Mouse (Mus musculus) left cerebral cortex, postnatal 25 days (tissue): ENCODE data around the gene Mylpf. TPM values are rescaled to one million over a fixed set of nuclear protein-coding genes. Genes with fewer than 3 reads are reported as not detected.

Source experiments
- DNase-seq, 2 experiments: peaks; one replicate each; pipeline ENCODE4 v3.0.0; 2022; ENCODE audit warnings: low spot score in 2 of 2, mixed read lengths in 1 of 2
- intact Hi-C: fragments of 180-260 bp; cut with DNase I; formaldehyde crosslinking; loops from one replicate; pipeline ENCODE4 v1.15.1; 2025
- total RNA-seq, 2 experiments: library from RNA; stranded (reverse); gene quantifications; 2 replicates each; pipeline ENCODE4 v1.2.3; 2021

Mylpf gene
- total RNA-seq, 2 experiments from 2014 or later: 2.8 to 3.3 TPM

- intact Hi-C loops: no loop called here
- peak; percentile 95 to 99 for DNase-seq
These were observed 13.0 kb upstream of the Mylpf start, which contains the start of gene Cd2bp2 for GRCm38 (mm10) chr7:127195544-127196295. Cd2bp2 (minus strand) TSS chr7:127196050.

DNA sequence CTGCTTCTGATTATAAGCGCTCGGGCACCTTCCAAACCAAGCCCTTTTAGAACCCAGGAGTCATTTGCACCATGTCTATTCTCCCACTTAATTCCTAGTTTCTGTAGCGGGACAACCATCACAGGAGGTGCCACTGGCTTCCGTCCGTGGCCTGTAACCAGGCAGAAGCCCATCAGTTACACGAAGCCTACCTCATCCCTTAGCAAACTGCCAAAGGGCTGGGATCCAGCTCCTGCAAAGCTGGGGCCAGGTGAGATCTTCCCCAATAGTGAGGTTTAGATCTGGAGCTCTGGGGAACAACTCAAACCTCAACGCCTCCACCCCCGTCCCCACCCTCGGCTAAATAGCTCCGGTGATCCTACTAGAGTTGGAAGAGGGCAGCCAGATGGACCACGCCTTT lies 12.2 kb upstream of the Mylpf start:
- no peak for DNase-seq
- intact Hi-C loops: no loop called here

GRCm38 (mm10) chr7:127206606-127207005 lies 2.1 kb upstream of the Mylpf start:
- DNase-seq: no peak
- intact Hi-C loops: no loop called here

- intact Hi-C loops: no loop called here
These were observed 1.1 kb upstream of the Mylpf start for GRCm38 (mm10) chr7:127207374-127208294.

DNA sequence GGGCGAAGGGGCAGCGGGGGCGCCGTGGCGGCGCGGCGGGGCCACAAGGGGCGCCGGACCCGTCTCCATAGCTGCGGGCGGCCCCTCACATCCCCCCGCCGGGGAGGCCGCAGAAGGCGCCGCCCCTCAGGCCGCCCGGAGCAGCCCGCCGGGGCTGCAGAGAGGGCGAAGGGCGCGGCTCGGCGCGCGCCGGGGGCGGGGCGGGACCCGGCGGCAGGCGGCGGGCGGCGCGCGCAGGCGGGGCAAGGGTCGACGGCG lies 466 bp upstream of the Mylpf start, which contains the start of gene Tbc1d10b:
Gene Tbc1d10b (minus strand): TSS at position 174 of the 258 bp plus-strand sequence.
- intact Hi-C loops: no loop called here
- no peak for DNase-seq

More at GRCm38 (mm10) chr7:127207374-127208294, 1.1 kb upstream of the Mylpf start:
- DNase-seq: no peak

- DNase-seq: no peak
- intact Hi-C loops: no loop called here
These were observed 1.2 kb downstream of the Mylpf start for GRCm38 (mm10) chr7:127209851-127210250.

DNA sequence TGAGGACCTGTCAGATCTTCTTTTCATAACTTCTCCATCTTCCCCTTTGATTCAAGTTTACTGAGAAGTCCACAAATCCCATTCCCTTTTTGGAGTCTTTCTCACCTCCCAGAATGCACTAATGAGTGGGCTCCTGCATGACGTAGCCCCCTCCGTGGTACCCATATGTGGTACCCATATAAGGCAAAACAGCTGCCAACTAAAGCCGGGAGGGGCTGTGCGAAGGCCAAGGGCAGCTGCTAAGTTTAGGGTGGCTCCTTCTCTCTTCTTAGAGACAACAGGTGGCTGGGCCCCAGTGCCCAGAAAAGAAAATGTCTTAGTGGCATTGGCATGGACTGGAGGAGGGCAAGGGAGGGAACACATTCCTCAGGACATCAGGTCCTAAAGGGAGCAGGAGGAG lies 1.6 kb downstream of the Mylpf start:
- intact Hi-C loops: no loop called here
- no peak for DNase-seq

DNA sequence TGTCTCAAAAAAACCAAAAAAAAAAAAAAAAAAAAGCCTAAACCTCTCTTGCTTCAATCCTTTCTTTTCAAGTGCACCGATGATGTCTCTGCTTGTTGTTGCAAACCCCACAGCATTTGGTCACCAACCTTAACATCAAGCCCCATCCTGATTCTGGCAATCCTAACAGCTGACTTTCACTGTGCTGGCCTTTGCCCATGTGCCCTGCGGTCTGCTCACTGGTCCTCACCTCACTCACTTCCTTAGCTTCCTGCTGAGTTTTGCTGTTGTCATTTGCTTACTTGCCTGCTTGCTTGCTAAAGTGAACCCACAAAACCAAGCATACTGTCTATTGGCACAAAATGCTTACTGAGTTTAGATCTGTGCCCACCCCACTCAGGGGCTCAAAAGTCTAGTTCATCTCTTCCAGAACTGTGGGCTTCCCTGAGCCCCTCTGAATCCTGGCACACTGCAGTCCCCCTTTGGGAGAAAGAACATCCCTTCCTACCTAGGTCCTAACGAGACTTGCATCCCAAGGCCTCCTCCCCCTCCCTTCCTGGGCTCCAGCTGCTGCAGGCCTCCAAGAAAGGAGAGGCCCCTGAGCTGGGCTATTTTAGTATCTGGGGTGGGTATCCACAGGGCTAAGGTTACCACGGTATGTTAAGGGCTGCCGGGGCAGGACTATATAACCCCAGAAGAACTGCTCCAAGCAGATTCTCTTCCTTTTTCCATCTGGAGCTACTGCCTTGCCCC lies 2.5 kb downstream of the Mylpf start:
- intact Hi-C loops: no loop called here
- no peak for DNase-seq

DNA sequence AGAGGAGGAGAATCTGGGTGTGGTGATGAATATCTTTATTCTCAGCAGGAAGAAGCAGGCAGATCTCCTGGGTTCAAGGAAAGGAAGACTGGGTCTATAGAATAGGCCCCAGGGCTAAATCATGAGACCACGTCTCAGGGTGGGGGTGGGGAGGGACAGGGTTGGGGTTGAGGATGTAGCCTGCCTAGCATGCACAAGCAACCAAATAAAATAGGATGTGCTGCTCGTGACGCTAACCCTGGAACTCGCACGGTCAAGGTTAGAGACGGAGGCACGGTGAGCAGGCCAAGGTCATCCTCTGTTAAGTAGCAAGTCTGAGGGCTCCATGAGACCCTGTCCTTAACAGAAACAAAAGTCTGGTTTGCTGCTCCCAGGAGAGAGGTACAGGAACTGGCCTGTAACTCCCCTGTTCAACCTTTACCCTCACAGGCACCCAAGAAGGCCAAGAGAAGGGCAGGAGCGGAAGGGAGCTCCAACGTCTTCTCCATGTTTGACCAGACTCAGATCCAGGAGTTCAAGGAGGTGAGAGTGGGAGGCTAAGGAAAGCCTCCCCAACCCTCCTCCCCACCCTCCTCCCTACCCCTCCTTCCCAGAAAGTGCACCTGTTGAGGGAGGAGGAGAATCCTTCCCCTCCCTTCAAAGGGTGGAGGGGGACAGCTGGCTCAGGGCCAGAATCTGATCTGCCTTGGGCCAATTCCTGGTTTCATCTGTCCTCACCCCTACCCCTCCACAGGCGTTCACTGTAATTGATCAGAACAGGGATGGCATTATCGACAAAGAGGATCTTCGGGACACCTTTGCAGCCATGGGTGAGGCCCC lies 4.0 kb downstream of the Mylpf start:
- DNase-seq: no peak
- intact Hi-C loops: no loop called here

DNA sequence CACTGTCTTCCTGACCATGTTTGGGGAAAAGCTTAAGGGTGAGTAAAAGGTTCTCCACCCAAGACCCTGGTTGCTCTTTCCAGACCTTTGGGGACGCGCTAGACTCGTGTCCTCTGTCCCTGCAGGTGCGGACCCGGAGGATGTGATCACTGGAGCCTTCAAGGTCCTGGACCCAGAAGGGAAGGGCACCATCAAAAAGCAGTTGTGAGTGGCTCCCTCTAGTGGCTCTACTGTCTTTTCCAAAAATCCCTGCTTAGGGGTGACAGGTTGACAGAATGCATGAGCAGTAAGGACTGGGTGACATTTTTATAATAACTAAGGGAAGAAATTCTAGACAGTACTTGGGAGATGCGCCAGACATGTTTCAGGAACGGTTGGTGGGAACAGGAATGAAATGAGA lies 4.8 kb downstream of the Mylpf start:
- intact Hi-C loops: no loop called here
- peak in 1 of 2 experiments; percentile 31 for DNase-seq

DNA sequence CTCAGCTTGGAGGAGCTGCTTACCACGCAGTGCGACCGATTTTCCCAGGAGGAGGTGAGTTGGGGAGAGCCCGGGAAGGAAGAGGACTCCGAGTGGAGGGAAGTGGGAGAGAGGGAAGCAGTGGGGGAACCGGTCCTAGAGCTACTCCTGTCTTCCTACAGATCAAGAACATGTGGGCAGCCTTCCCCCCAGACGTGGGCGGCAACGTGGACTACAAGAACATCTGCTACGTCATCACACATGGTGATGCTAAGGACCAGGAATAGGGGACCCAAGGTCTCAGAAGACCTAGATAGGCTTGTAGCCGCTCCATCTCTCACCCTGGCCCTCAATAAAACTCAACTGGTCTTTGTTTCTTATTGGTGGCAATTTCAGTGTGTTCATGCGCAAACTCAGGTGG lies 5.2 kb downstream of the Mylpf start:
- peak in 1 of 2 experiments; percentile 28 for DNase-seq
- intact Hi-C loops: loop anchor here (2.0 kb wide), 1 partner anchor 15 kb away; no protein-coding TSS in a partner anchor

DNA sequence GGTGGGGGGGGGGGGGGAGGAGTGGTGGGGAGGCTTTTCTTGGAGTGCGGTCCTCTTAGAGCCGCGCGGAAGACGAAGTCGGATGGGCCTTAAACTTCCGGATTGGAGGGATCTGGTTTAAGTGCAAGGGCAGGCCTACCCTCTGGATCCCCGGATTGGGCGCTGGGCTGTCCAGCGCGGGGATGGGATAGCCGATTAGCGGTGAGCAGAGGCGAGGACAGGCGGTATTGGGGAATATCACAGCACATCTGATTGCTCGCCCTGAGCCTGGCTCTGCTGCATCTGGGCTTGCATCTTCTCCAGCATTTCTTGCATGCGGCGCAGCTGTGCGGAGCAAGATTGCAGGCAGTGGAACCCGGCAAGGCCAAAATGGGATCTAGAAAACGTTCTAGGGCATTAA lies 5.8 kb downstream of the Mylpf start:
- DNase-seq: no peak
- intact Hi-C loops: loop anchor here (2.0 kb wide), 1 partner anchor 14 kb away; no protein-coding TSS in a partner anchor

DNA sequence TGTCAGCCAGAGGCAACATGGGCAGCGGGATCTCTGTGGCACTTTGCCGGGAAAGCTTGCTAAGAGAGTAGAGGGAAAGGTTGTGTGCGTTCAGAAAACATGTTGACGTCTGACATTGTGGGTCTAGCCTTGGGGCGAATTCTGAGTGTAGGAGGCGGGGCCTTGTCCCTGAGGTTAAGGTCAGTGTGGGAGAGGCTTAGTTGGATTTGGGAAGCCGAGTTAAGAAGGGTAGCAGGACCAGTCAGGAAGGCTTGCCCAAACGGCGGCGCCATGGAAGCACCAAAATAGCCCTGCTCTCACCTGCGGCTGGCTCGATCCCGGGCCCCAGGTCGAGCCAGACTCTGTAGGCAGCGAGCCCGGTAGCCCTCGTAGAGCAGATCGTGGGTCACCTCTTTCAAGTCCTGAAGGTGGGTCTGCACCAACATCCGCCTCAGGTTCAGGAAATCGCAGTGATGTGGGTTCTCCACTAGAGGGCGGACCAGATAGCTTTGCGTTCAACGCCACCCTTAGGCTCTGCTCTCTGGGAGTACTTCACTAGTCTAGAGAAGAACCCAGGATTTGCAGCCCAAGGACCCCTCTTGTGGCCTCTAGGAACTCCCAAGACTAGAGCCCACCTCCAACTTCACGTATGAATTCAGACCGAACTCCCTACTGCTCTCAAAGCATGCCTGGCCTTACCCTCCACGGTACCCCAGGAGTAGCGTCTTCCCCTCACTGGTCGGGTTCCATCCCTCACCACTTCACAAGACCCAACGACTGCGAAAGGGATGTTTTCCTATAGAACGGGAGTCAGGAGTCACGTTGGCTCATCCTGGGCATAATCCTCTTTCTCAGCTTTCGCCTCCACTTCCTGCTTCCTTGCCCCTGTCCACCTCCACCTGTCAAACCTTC lies 6.5 kb downstream of the Mylpf start:
- DNase-seq: peak; percentile 41 to 64
- intact Hi-C loops: loop anchor here (2.0 kb wide), 1 partner anchor 14 kb away; no protein-coding TSS in a partner anchor

DNA sequence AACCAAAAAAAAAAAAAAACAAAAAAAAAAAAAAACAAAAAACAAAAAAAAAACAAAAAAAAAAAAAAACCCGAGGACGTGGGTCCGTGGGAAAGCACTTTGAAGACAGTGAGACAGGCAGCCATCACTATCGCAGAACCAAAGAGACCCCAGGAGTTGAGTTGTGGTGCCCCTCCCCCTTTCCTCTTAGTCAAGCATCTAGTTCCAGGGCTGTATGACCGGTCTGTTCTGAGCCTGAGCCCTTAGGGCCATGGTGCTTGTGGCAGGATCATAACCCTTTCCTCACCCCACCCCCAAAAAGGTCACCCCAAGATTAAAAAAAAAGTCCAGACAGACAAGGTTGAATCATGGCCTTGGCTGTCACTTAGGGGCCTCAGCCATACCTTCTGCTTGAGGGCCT lies 7.6 kb downstream of the Mylpf start:
- no peak for DNase-seq
- intact Hi-C loops: no loop called here

GRCm38 (mm10) chr7:127217475-127217874 lies 8.8 kb downstream of the Mylpf start:
- intact Hi-C loops: no loop called here
- DNase-seq: no peak

DNA sequence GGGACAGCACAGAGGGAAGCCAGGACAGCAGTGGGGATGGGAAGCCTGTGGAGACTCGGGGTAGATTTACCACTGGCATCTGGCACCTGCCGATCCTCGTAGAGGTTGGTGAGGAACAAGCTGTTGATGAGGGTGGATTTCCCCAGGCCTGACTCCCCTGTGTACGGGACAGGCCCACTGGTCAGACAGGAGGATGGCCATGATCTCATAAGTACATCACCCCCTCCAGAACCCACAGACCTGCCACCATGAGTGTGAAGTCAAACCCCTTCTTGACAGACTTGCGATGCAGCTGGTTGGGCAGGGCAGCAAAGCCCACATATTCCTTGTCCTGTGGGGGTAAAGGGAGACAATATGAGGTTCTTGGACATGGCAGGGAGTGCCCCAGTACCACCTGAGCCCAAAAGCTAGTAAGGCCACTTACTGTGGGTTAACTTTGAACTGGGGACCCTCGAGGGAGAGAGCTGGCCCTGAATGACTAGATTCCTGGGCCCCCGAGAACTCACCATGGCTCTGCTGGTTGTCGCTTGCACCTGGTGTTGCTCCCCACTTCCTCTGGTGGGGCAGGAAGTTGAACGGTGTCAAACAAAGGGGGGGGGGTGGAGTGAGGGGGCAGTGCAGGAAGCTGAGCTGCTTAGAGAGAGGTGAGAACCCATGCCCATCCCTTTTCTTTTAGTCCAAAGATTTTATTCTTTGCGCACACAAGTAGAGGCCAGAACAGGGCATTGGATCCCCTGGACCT lies 9.4 kb downstream of the Mylpf start:
- DNase-seq: no peak
- intact Hi-C loops: no loop called here

GRCm38 (mm10) chr7:127218670-127219069 lies 10.0 kb downstream of the Mylpf start:
- no peak for DNase-seq
- intact Hi-C loops: no loop called here

GRCm38 (mm10) chr7:127220440-127220839 lies 11.8 kb downstream of the Mylpf start:
- DNase-seq: no peak
- intact Hi-C loops: no loop called here
